Mouse (Mus musculus) liver, embryonic 15.5 days (tissue): ENCODE measurements around the gene Cox19. TPM values are rescaled to one million over a fixed set of nuclear protein-coding genes. Genes with fewer than 3 reads are reported as not detected.

Experiments
- ATAC-seq: fragments of 200-750 bp; cut with Nextera tagmentation; 2 replicates; pipeline ENCODE4 v1.8.0; 2017; ENCODE audit warnings: moderate number of reproducible peaks, mild to moderate bottlenecking, moderate library complexity; ENCODE audit not compliant: insufficient read depth
- H3K27ac ChIP-seq: fragments of 300-500 bp; sonication (generic); replicated peaks from 2 replicates; pipeline ENCODE4 v1.5.1; 2015; ENCODE audit warnings: mild to moderate bottlenecking, inconsistent platforms
- H3K27me3 ChIP-seq: fragments of 300-500 bp; sonication (generic); 2 replicates; pipeline ENCODE4 v1.6.1; 2015; ENCODE audit warnings: mild to moderate bottlenecking, inconsistent platforms
- H3K36me3 ChIP-seq: fragments of 300-500 bp; sonication (generic); replicated peaks from 2 replicates; pipeline ENCODE4 v1.6.1; 2015; ENCODE audit warnings: moderate library complexity, mild to moderate bottlenecking, inconsistent platforms
- H3K4me1 ChIP-seq: fragments of 300-500 bp; sonication (generic); replicated peaks from 2 replicates; pipeline ENCODE4 v1.6.1; 2015; ENCODE audit warnings: inconsistent platforms
- H3K4me2 ChIP-seq: fragments of 300-500 bp; sonication (generic); 2 replicates; pipeline ENCODE4 v1.6.1; 2015; ENCODE audit warnings: moderate library complexity, mild to moderate bottlenecking, inconsistent platforms
- H3K4me3 ChIP-seq: fragments of 300-500 bp; sonication (generic); replicated peaks from 2 replicates; pipeline ENCODE4 v1.5.1; 2015; ENCODE audit warnings: mild to moderate bottlenecking, inconsistent platforms
- H3K9ac ChIP-seq: fragments of 300-500 bp; sonication (generic); 2 replicates; pipeline ENCODE4 v1.6.1; 2015; ENCODE audit warnings: moderate library complexity, mild to moderate bottlenecking, inconsistent platforms
- H3K9me3 ChIP-seq: fragments of 300-500 bp; sonication (generic); replicated peaks from 2 replicates; pipeline ENCODE4 v1.6.1; 2016; ENCODE audit warnings: inconsistent platforms
- whole genome bisulfite sequencing: fragments of 180-500 bp; shearing (Covaris S2); methylation state at CpG from one replicate; pipeline ENCODE4 v1.1.7; 2015; ENCODE audit warnings: mixed read lengths; ENCODE audit not compliant: insufficient replicate concordance; 5-methylcytosine and 5-hydroxymethylcytosine counted together
- polyA plus RNA-seq: library from polyadenylated mRNA; unstranded; fragments of >200 nt; fragmentation: Nextera tagmentation; extraction: Ambion mirVana; gene quantifications from 2 replicates; pipeline ENCODE4 v1.2.1, GENCODE M21; 2015

Cox19 gene
- polyA plus RNA-seq, 1 experiment from 2014 or later, result 49.3 TPM

DNA sequence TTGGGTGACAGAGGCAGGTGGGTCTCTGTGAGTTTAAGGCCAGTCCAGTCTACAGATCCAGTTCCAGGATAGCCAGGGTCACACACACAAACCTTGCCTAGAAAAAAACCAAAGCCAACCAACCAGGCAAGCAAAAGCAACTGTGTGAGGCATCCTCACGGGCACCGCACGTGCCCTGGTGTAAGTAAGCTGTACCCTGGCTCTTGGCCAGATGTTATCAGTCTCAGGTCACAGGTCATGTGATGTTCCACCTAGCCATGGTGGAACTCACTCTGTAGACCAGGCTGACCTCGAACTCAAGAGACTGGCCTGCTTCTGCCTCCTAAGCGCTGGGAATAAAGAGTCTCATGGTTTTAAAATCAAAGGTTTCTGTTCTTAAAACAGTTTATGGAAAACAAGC lies 8.0 kb upstream of the Cox19 start:
- Histone ChIP-seq H3K4me2 (no peak overlapping the region), H3K4me1 (peaks cover 7% of the 10 kb centered on the region), H3K27ac (no peak overlapping the region), H3K36me3 (no peaks in the 10 kb centered on the region), H3K4me3 (no peak overlapping the region), H3K27me3 (no peaks in the 10 kb centered on the region), H3K9ac (no peak overlapping the region), H3K9me3 (no peaks in the 10 kb centered on the region)
- WGBS, result 77% methylated on average over 5 of the region's 5 CpGs
- ATAC-seq, result no peak

DNA sequence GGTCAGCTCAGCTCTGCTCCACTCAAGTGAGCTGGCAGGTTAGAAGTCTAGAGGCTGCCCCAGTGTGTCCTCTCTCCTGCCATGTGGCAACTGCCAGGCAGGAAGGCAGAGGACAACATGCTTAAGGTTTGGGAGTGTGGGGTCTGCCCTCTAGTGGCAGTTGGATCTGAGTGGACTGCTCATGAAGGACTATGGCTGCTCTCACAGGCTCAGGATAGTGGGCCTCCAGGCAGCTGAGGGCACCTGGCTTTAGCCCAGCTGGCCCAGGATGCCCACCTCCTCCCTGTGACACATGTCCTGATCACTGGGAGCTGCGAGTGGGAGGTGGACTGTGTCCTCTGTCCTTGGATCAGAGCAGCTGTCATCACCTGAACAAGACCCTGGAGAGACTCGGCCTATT lies 7.4 kb upstream of the Cox19 start:
- ATAC-seq, result 0 out of 2 replicates have a peak, but pooled peaks have one; percentile 11
- 71% methylated on average over 2 of the region's 2 CpGs for whole genome bisulfite sequencing

DNA sequence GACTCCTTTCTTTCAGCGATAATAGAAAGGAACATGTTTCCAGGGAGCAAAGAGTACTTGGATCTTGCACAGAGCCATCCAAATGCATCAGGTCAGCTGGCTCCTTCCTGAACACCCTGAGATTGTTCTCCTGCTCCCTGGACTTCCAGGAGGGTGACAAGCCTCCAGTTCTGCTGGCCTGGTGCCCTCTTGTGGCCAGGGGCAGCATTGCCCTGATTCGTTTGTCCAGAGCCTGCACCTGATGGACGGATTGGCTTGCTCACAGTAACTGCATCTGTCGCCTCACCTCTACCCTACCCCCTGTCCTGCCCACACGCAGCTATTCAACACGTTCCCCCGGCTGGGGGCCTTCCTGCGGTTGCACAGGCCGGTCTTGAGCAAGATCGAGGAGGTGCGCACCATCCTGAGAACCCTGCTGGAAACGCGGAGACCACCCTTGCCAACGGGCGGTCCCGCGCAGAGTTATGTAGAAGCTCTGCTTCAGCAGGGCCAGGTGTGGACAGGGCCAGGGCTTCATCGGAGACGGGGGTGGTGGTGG lies 4.1 kb upstream of the Cox19 start:
- Histone ChIP-seq H3K27ac (no peak overlapping the region), H3K36me3 (no peaks in the 10 kb centered on the region), H3K4me3 (no peak overlapping the region), H3K9ac (no peak overlapping the region), H3K9me3 (no peaks in the 10 kb centered on the region), H3K4me1 (peaks cover 39% of the 10 kb centered on the region), H3K27me3 (0 out of 2 replicates have a peak, but pooled peaks cover 4% of the 10 kb centered on the region), H3K4me2 (no peak overlapping the region)
- 35% methylated on average over 19 of the region's 19 CpGs for WGBS
- ATAC-seq, result no peak; the same call in none of the 2 replicates

More for the DNA sequence above, 7.4 kb upstream of the Cox19 start:
- no peak overlapping the region for H3K9ac ChIP-seq
- H3K36me3 ChIP-seq, result no peaks in the 10 kb centered on the region
- no peaks in the 10 kb centered on the region for H3K27me3 ChIP-seq
- no peaks in the 10 kb centered on the region for H3K9me3 ChIP-seq
- peaks cover 7% of the 10 kb centered on the region for H3K4me1 ChIP-seq
- no peak overlapping the region for H3K27ac ChIP-seq
- no peak overlapping the region for H3K4me2 ChIP-seq
- H3K4me3 ChIP-seq, result no peak overlapping the region

DNA sequence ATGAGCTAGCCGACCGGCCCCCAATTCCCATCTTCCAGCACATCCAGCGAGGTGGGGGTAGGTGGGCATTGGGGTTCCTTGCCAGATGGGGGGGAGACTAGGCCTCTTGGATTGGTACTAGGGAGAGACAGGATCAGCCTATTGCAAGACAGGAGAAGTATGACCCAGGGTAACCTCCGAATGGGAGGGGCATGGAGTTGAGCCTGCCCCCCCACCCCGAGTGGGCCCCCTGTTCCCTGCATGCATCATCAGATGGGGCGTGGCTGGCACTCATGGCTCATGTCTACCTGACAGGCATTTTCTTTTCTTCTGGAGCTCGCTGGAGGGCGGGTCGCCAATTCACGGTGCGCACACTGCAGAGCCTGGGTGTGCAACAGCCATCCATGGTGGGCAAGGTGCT lies 2.7 kb upstream of the Cox19 start:
- Histone ChIP-seq H3K4me2 (no peak overlapping the region), H3K4me1 (peaks cover 53% of the 10 kb centered on the region), H3K36me3 (no peaks in the 10 kb centered on the region), H3K27me3 (0 out of 2 replicates have a peak, but pooled peaks cover 4% of the 10 kb centered on the region), H3K4me3 (no peak overlapping the region), H3K27ac (no peak overlapping the region), H3K9me3 (no peaks in the 10 kb centered on the region), H3K9ac (no peak overlapping the region)
- 73% methylated on average over 11 of the region's 11 CpGs for WGBS
- ATAC-seq, result no peak

DNA sequence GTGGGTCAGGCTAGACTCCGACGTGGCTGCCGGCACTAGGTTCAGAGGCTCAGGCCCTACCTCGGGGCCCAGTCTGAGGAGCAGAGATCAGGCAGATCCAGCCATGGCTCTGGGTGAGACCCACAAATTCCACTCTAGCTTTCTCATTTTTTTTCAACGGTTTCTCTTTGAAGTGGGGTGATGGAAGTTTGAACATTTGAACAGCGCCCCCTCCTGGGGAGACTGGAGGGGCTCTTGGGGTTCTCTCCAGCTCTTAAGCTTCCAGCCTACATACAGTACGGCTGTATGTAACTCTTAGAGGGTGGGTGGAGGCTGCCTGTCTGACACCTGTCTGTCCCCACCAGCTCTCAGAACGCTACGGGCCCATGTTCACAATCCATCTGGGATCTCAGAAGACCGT lies 2.3 kb upstream of the Cox19 start:
- Histone ChIP-seq H3K4me3 (no peak overlapping the region), H3K9me3 (no peaks in the 10 kb centered on the region), H3K4me1 (peaks cover 57% of the 10 kb centered on the region), H3K27me3 (0 out of 2 replicates have a peak, but pooled peaks cover 4% of the 10 kb centered on the region), H3K9ac (no peak overlapping the region), H3K27ac (no peak overlapping the region), H3K36me3 (no peaks in the 10 kb centered on the region), H3K4me2 (no peak overlapping the region)
- no peak for ATAC-seq
- 48% methylated on average over 10 of the region's 10 CpGs for WGBS

DNA sequence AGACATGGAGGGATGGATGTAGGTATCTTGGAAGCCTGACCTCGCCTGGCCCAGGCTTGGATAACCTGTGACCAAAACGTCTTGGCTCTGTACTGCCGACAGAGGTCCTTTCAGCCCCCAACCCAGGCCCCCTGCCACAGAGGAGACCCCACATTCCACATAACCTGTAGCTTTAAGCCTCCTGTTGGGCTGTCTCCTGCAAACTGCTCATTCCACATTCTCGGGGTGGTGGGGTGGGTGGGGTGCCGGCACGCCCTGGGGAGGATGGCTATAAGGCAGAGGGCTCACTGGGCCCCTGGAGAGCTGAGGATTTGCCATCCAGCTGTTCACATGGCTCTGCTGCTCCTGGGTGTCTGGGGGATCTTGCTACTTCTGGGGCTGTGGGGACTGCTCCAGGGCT lies 1.1 kb upstream of the Cox19 start, which contains the start of gene Cyp2w1:
Cyp2w1 (plus strand) TSS at position 301 of the 400 bp plus-strand sequence.
- no peaks in the 10 kb centered on the region for H3K9me3 ChIP-seq
- H3K9ac ChIP-seq, result no peak within 1 kb of the TSS
- no peak for ATAC-seq
- H3K27me3 ChIP-seq, result 0 out of 2 replicates have a peak, but pooled peaks cover 4% of the 10 kb centered on the region
- H3K4me3 ChIP-seq, result no peak within 1 kb of the TSS
- no peaks in the 10 kb centered on the region for H3K36me3 ChIP-seq
- peaks cover 66% of the 10 kb centered on the region for H3K4me1 ChIP-seq
- WGBS, result 57% methylated on average over 6 of the region's 6 CpGs
- H3K27ac ChIP-seq, result peak within 1 kb of the TSS; percentile 31; the same call in 1 of the 2 replicates
- 0 out of 2 replicates have a peak within 1 kb of the TSS, but pooled peaks have one; percentile 3 for H3K4me2 ChIP-seq

DNA sequence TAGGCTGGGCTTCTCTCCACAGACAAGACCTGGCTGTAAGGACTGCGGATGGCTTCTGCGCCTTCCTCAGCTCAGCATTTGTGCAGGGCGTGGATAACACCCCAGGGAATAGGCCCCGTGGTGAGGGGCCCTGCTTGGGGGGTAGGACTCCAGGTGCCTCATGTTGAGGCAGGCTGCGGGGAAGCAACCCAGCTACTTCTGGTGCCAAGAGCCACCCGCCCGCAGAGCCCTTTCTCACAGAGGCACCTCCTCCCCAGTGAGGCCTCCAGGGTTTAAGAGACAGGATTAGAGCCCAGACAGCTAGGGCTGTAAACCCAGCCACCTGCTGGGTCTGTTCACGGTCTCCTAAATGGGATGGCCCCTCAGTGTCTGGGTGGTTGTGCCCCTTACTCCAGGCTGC lies 410 bp upstream of the Cox19 start:
- Histone ChIP-seq H3K4me2 (0 out of 2 replicates have a peak overlapping the region, but pooled peaks have one; percentile 3), H3K9ac (no peak overlapping the region)

DNA sequence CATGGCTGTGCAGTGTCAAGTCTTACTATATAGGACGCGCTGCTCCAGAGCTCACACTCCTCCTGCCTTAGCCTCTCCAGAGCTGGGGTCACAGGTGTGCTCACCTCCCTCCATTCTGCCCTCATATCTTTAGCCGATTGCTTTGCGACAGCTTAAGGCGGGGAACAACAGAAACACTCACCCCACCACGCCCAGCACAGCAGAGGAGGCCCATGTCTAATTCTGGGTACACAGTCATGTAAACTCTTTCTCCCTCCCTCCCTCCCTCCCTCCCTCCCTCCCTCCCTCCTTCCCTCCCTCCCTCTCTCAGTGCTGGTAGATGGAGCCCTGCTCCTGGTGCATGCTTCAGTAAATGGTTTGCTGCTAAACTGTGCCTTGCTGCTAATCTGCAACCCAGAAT lies 1.5 kb downstream of the Cox19 start:
- 31% methylated on average over 6 of the region's 6 CpGs for WGBS
- peak; percentile 33 for ATAC-seq
- H3K4me3 ChIP-seq, result no peak overlapping the region
- peak overlapping the region; percentile 61; the same call in 1 of the 2 replicates for H3K27ac ChIP-seq
- peak overlapping the region; percentile 54 for H3K4me2 ChIP-seq
- H3K9me3 ChIP-seq, result no peaks in the 10 kb centered on the region
- H3K36me3 ChIP-seq, result no peaks in the 10 kb centered on the region
- 0 out of 2 replicates have a peak, but pooled peaks cover 4% of the 10 kb centered on the region for H3K27me3 ChIP-seq
- H3K9ac ChIP-seq, result 0 out of 2 replicates have a peak overlapping the region, but pooled peaks have one; percentile 23
- H3K4me1 ChIP-seq, result peaks cover 74% of the 10 kb centered on the region

More for the DNA sequence above, 410 bp upstream of the Cox19 start:
- Histone ChIP-seq H3K36me3 (no peaks in the 10 kb centered on the region), H3K9me3 (no peaks in the 10 kb centered on the region), H3K4me1 (peaks cover 66% of the 10 kb centered on the region), H3K4me3 (no peak overlapping the region), H3K27me3 (0 out of 2 replicates have a peak, but pooled peaks cover 4% of the 10 kb centered on the region), H3K27ac (peak overlapping the region; percentile 31; the same call in 1 of the 2 replicates)
- no peak for ATAC-seq
- WGBS, result 31% methylated on average over 8 of the region's 8 CpGs

DNA sequence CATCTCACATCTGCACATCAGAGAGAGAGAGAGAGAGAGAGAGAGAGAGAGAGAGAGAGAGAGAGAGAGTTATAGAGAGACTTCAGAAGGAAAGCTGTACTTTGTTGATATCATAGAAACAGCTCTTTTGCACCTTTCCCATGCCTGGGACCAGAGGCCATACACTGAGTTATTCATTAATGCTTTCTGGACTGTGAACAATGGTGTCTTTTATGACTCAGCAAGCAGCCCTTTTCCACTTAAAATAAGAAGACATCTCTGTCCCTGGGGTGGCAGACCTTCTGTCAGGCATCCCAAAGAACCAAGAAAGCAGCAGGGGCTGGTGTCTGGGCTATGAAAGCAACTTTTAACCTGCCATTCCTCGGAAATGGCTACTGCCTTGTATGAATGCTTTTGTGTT lies 4.0 kb downstream of the Cox19 start:
- 0 out of 2 replicates have a peak overlapping the region, but pooled peaks have one; percentile 6 for H3K27ac ChIP-seq
- peaks cover 8% of the 10 kb centered on the region for H3K36me3 ChIP-seq
- H3K9ac ChIP-seq, result no peak overlapping the region
- H3K4me1 ChIP-seq, result peaks cover 69% of the 10 kb centered on the region
- H3K27me3 ChIP-seq, result no peaks in the 10 kb centered on the region
- ATAC-seq, result no peak
- WGBS, result 59% methylated on average over 1 of the region's 1 CpGs
- H3K9me3 ChIP-seq, result no peaks in the 10 kb centered on the region
- no peak overlapping the region for H3K4me2 ChIP-seq
- no peak overlapping the region for H3K4me3 ChIP-seq

DNA sequence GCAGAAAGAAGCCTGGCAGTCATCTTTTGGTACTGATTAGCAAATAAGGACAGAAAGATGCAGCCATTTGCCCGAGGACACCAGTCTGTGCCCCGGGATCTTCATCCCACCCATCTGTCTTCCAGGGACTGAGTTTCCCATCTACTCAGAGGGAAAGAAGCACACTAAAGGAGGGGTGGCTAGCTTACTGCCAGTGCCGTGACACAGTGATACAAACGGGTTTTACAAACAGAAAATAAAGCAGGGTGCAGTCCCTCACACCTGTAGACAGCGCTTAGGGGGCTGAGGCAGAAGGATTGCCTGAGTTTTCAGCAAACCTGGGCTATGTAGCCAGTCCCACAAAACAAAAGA lies 5.9 kb downstream of the Cox19 start:
- ATAC-seq, result peak; percentile 14
- Histone ChIP-seq H3K4me2 (peak overlapping the region; percentile 91), H3K36me3 (peaks cover 25% of the 10 kb centered on the region), H3K4me3 (peak overlapping the region; percentile 87), H3K9me3 (no peaks in the 10 kb centered on the region), H3K9ac (peak overlapping the region; percentile 13; the same call in 1 of the 2 replicates), H3K27ac (peak overlapping the region; percentile 48), H3K27me3 (no peaks in the 10 kb centered on the region), H3K4me1 (peaks cover 51% of the 10 kb centered on the region)
- WGBS, result 6% methylated on average over 5 of the region's 5 CpGs

DNA sequence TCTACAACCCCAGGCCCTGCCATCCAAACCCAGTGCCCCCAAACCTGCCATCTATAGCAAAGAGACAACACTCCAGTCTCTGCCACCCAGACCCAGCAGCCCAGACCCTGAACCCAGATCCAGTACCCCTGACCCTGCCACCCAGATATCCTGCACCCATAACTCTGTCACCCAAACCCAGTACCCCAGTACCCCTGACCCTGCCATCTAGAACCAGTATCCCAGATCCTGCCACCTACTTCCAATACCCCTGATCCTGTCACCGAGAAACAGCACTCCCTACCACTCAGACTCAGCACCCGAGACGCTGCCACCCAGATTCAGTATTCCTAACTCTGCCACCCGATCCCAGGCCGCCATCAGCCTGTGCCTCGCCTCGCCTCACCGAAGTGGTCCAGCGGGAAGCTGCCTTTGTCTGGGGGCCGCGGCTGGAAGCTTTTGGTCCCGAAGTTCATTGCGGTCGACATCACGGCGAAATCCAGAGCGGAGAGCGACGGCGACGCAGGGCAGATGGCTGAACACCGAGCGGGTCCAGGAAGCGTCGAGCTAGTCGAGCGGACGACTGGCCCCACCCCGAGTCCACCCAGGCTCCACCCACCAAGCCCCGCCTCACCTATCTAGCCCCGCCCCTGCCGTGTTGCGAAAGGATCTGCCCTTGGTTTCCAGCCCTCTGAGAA lies 6.4 kb downstream of the Cox19 start:
- H3K4me1 ChIP-seq, result peaks cover 45% of the 10 kb centered on the region
- H3K4me3 ChIP-seq, result peak overlapping the region; percentile 87
- no peaks in the 10 kb centered on the region for H3K9me3 ChIP-seq
- no peaks in the 10 kb centered on the region for H3K27me3 ChIP-seq
- peak; percentile 86 for ATAC-seq
- peak overlapping the region; percentile 91 for H3K4me2 ChIP-seq
- under 1% methylated on average over 33 of the region's 33 CpGs for WGBS
- peak overlapping the region; percentile 94 for H3K9ac ChIP-seq
- H3K36me3 ChIP-seq, result peaks cover 30% of the 10 kb centered on the region
- H3K27ac ChIP-seq, result peak overlapping the region; percentile 85
